Mouse (Mus musculus) limb, embryonic 11.5 days (tissue): ENCODE data around the gene Col5a3. TPM values are rescaled to one million over a fixed set of nuclear protein-coding genes. Genes with fewer than 3 reads are reported as not detected.
A peak's percentile ranks its signal among the peaks of the same experiment; 100 is the strongest.

Source experiments
- ATAC-seq: fragments of 200-750 bp; cut with Nextera tagmentation; 2 replicates; pipeline ENCODE4 v1.8.0; 2017; ENCODE audit warnings: low read depth; ENCODE audit not compliant: insufficient number of reproducible peaks, low FRiP score, low TSS enrichment
- DNase-seq: peaks from one replicate; pipeline ENCODE4 v3.0.0-alpha.2; 2015; ENCODE audit warnings: low spot score
- H3K27ac ChIP-seq: fragments of 300-500 bp; sonication (generic); replicated peaks from 2 replicates; pipeline ENCODE4 v1.5.1; 2014; ENCODE audit warnings: low read depth, mild to moderate bottlenecking, low read length
- H3K27me3 ChIP-seq: fragments of 300-500 bp; sonication (generic); 2 replicates; pipeline ENCODE4 v1.6.1; 2014; ENCODE audit warnings: mild to moderate bottlenecking, low read length, mixed read lengths; ENCODE audit not compliant: control insufficient read depth, insufficient read depth
- H3K36me3 ChIP-seq: fragments of 300-500 bp; sonication (generic); 2 replicates; pipeline ENCODE4 v1.6.1; 2014; ENCODE audit warnings: mild to moderate bottlenecking, low read length, moderate library complexity, mixed read lengths; ENCODE audit not compliant: control insufficient read depth, insufficient read depth
- H3K4me1 ChIP-seq: fragments of 300-500 bp; sonication (generic); 2 replicates; pipeline ENCODE4 v1.6.1; 2014; ENCODE audit warnings: low read length, mixed read lengths; ENCODE audit not compliant: control insufficient read depth, insufficient read depth
- H3K4me2 ChIP-seq: fragments of 300-500 bp; sonication (generic); 2 replicates; pipeline ENCODE4 v1.6.1; 2014; ENCODE audit warnings: low read depth, mild to moderate bottlenecking, moderate library complexity; ENCODE audit not compliant: severe bottlenecking
- H3K4me3 ChIP-seq: fragments of 300-500 bp; sonication (generic); 2 replicates; pipeline ENCODE4 v1.5.1; 2014; ENCODE audit warnings: low read depth, low read length
- H3K9ac ChIP-seq: fragments of 300-500 bp; sonication (generic); 2 replicates; pipeline ENCODE4 v1.6.1; 2014; ENCODE audit warnings: mild to moderate bottlenecking, low read length
- H3K9me3 ChIP-seq: fragments of 300-500 bp; sonication (generic); 2 replicates; pipeline ENCODE4 v1.6.1; 2016; ENCODE audit warnings: low read length; ENCODE audit not compliant: control insufficient read depth
- WGBS: fragments of 180-500 bp; shearing (Covaris S2); extraction: QIAGEN DNeasy Blood & Tissue Kit; methylation state at CpG from one replicate; pipeline ENCODE4 v1.1.7; 2014; 5-methylcytosine and 5-hydroxymethylcytosine counted together
- polyA plus RNA-seq: library from polyadenylated mRNA; unstranded; fragments of >200 nt; fragmentation: Nextera tagmentation; extraction: Ambion mirVana; gene quantifications from 2 replicates; pipeline ENCODE4 v1.2.1, GENCODE M21; 2014

Gene Col5a3
- polyA plus RNA-seq, 1 experiment from 2014 or later, result 0.21 TPM

- Histone ChIP-seq H3K9me3 (no peaks in the 10 kb centered on the region), H3K4me1 (no peaks in the 10 kb centered on the region), H3K4me3 (no peak overlapping the region), H3K27me3 (no peaks in the 10 kb centered on the region), H3K9ac (no peak overlapping the region), H3K27ac (no peak overlapping the region), H3K36me3 (no peaks in the 10 kb centered on the region), H3K4me2 (no peak overlapping the region)
- ATAC-seq, result no peak
- no peak for DNase-seq
- WGBS, result 56% methylated on average over 7 of the region's 7 CpGs
These were observed 20.6 kb downstream of the Col5a3 start for GRCm38 (mm10) chr9:20794108-20794806.

- Histone ChIP-seq H3K4me1 (no peaks in the 10 kb centered on the region), H3K27ac (0 out of 2 replicates have a peak overlapping the region, but pooled peaks have one; percentile 26), H3K9me3 (no peaks in the 10 kb centered on the region), H3K9ac (no peak overlapping the region), H3K4me3 (no peak overlapping the region), H3K27me3 (no peaks in the 10 kb centered on the region), H3K4me2 (no peak overlapping the region), H3K36me3 (no peaks in the 10 kb centered on the region)
- WGBS, result 66% methylated on average over 3 of the region's 3 CpGs
- DNase-seq (no peak), ATAC-seq (no peak)
These were observed 24.5 kb downstream of the Col5a3 start for GRCm38 (mm10) chr9:20790345-20790744.

- no peak overlapping the region for H3K27ac ChIP-seq
These were observed 25.2 kb downstream of the Col5a3 start for GRCm38 (mm10) chr9:20789651-20790050.

GRCm38 (mm10) chr9:20787992-20788391 is 26.9 kb downstream of the Col5a3 start:
- H3K4me3 ChIP-seq, result no peak overlapping the region
- DNase-seq (no peak), ATAC-seq (no peak)
- H3K4me1 ChIP-seq, result no peaks in the 10 kb centered on the region
- no peak overlapping the region for H3K27ac ChIP-seq
- H3K9ac ChIP-seq, result no peak overlapping the region
- no peak overlapping the region for H3K4me2 ChIP-seq
- no peaks in the 10 kb centered on the region for H3K27me3 ChIP-seq
- H3K9me3 ChIP-seq, result no peaks in the 10 kb centered on the region
- WGBS, result 80% methylated on average over 8 of the region's 8 CpGs
- no peaks in the 10 kb centered on the region for H3K36me3 ChIP-seq

More at GRCm38 (mm10) chr9:20789651-20790050, 25.2 kb downstream of the Col5a3 start:
- DNase-seq (no peak), ATAC-seq (no peak)
- H3K9ac ChIP-seq, result no peak overlapping the region
- no peak overlapping the region for H3K4me3 ChIP-seq
- no peaks in the 10 kb centered on the region for H3K27me3 ChIP-seq
- no peaks in the 10 kb centered on the region for H3K9me3 ChIP-seq
- H3K4me1 ChIP-seq, result no peaks in the 10 kb centered on the region
- H3K4me2 ChIP-seq, result no peak overlapping the region
- WGBS, result 74% methylated on average over 3 of the region's 4 CpGs
- no peaks in the 10 kb centered on the region for H3K36me3 ChIP-seq

GRCm38 (mm10) chr9:20785055-20785454 is 29.8 kb downstream of the Col5a3 start:
- H3K4me2 ChIP-seq, result no peak overlapping the region
- H3K9me3 ChIP-seq, result no peaks in the 10 kb centered on the region
- H3K4me1 ChIP-seq, result no peaks in the 10 kb centered on the region
- ATAC-seq (no peak), DNase-seq (no peak)
- no peak overlapping the region for H3K9ac ChIP-seq
- 59% methylated on average over 6 of the region's 6 CpGs for WGBS
- H3K36me3 ChIP-seq, result no peaks in the 10 kb centered on the region
- no peak overlapping the region for H3K4me3 ChIP-seq
- no peaks in the 10 kb centered on the region for H3K27me3 ChIP-seq
- H3K27ac ChIP-seq, result no peak overlapping the region

GRCm38 (mm10) chr9:20781286-20781685 is 33.6 kb downstream of the Col5a3 start:
- no peaks in the 10 kb centered on the region for H3K9me3 ChIP-seq
- no peak for ATAC-seq
- no peaks in the 10 kb centered on the region for H3K27me3 ChIP-seq
- H3K4me1 ChIP-seq, result no peaks in the 10 kb centered on the region
- H3K36me3 ChIP-seq, result no peaks in the 10 kb centered on the region
- no peak overlapping the region for H3K4me2 ChIP-seq
- WGBS, result 85% methylated on average over 3 of the region's 3 CpGs
- no peak overlapping the region for H3K4me3 ChIP-seq
- H3K9ac ChIP-seq, result no peak overlapping the region
- no peak for DNase-seq
- H3K27ac ChIP-seq, result no peak overlapping the region

GRCm38 (mm10) chr9:20765274-20765673 is 49.6 kb downstream of the Col5a3 start:
- H3K36me3 ChIP-seq, result no peaks in the 10 kb centered on the region
- H3K27ac ChIP-seq, result no peak overlapping the region
- ATAC-seq, result no peak
- no peaks in the 10 kb centered on the region for H3K27me3 ChIP-seq
- no peaks in the 10 kb centered on the region for H3K9me3 ChIP-seq
- H3K4me2 ChIP-seq, result no peak overlapping the region
- H3K9ac ChIP-seq, result no peak overlapping the region
- no peaks in the 10 kb centered on the region for H3K4me1 ChIP-seq
- WGBS, result 80% methylated on average over 2 of the region's 2 CpGs
- no peak for DNase-seq
- H3K4me3 ChIP-seq, result no peak overlapping the region

- DNase-seq (no peak), ATAC-seq (no peak)
- Histone ChIP-seq H3K27ac (no peak overlapping the region), H3K36me3 (no peaks in the 10 kb centered on the region), H3K4me2 (no peak overlapping the region), H3K27me3 (no peaks in the 10 kb centered on the region), H3K4me1 (no peaks in the 10 kb centered on the region), H3K4me3 (no peak overlapping the region), H3K9ac (no peak overlapping the region), H3K9me3 (no peaks in the 10 kb centered on the region)
- WGBS, result 100% methylated on average over 1 of the region's 1 CpGs
These were observed 51.8 kb downstream of the Col5a3 start for GRCm38 (mm10) chr9:20763099-20763498.
